Mouse (Mus musculus) bone marrow, adult 2 months (tissue): ENCODE results near the gene Itpr1.

ENCODE experiments used
- CTCF ChIP-seq: fragments of 200-500 bp; IDR thresholded peaks from 2 replicates; pipeline ENCODE4 v1.5.1; 2011; ENCODE audit warnings: low read length, control low read depth; ENCODE audit not compliant: control insufficient read depth, insufficient read depth
- POLR2A ChIP-seq: fragments of 200-500 bp; IDR thresholded peaks from 2 replicates; pipeline ENCODE4 v1.6.1; 2011; ENCODE audit warnings: low read depth, mild to moderate bottlenecking, control low read depth, low read length, borderline replicate concordance; ENCODE audit not compliant: control insufficient read depth

DNA sequence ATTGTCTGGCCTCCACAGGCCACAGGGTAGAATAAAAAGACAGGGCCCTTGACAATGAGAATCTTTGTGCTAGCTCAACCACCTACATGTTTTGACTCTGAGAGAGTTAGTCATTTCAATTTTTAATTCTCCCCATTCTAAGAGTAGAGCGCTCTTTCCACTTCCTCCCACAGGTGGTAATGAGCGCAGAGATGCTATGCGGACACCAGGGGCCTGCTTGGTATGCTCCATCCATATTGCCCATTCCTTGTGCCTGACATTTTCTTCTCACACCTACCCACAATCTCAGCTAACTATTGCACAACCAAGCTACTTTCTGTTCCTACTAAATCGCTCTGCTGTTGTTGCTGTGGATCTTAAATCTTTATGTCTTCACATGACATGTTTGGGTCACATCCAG, 341.5 kb downstream of the Itpr1 start:
- no peak for TF ChIP-seq POLR2A
- TF ChIP-seq CTCF = no peak
